Mouse (Mus musculus) CD4-positive helper T cell, adult 2 months (primary cell): ENCODE measurements around the gene Alg12.
A peak's percentile ranks its signal among the peaks of the same experiment; 100 is the strongest.

Source experiments
- DNase-seq: peaks from one replicate; pipeline ENCODE4 v3.0.0-alpha.2; 2012; ENCODE audit warnings: low read depth, missing footprints, low spot score

Gene Alg12

GRCm38 (mm10) chr15:88854969-88855830 lies 36.1 kb upstream of the Alg12 start:
- DNase-seq, result no peak

GRCm38 (mm10) chr15:88854119-88854968 lies 35.2 kb upstream of the Alg12 start:
- DNase-seq, result no peak

DNA sequence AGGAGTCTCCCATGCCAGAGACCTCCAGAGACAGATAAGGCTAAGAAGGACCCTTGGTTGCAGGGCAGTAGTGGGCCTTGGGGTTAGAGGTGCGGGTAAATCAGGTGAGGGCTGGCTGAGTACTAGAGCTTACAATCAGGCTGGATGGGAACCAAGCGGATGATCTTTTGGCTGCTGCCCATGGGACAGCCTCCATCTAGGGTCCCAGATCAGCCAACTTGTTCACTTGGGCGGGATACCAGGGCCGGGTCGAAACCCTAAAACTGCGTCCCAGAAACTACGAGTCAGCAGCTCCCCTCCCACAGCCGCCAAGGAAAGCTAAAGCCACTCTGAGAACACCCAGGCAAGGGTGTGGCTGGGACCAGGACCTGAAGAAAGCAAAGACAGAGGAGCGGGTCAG lies 34.0 kb upstream of the Alg12 start:
- DNase-seq, result no peak

DNA sequence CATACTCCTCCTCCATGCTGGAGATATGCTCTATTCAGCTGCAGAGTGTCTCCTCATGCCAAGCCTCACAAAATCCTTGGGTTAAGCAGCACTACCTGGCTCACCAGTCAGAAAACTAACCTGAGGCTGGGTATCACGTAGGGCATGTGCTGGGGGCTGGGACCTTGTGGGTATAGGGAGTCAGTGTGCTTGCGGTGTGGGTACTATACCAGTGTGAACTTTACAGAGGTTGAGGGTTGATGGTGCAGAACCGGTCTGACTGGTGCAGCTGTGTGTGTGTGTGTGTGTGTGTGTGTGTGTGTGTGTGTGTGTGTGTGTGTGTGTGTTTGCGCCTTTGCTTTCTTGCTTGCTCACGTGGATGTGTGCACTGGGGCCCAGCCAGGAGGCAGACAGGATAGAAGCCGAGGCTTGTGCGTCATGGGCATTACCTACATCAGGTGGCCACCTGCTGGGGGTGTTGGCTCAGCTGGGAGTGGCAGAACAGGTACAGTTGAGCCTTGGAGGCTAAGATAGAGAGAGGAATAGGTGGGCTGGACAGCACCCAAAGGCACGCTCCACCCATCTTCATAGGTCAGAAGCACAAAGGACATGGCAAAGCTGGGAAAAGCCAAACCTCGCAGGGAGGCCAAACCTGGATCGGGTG lies 32.5 kb upstream of the Alg12 start:
- no peak for DNase-seq

- DNase-seq, result no peak
These were observed 32.0 kb upstream of the Alg12 start for GRCm38 (mm10) chr15:88851076-88851475.

DNA sequence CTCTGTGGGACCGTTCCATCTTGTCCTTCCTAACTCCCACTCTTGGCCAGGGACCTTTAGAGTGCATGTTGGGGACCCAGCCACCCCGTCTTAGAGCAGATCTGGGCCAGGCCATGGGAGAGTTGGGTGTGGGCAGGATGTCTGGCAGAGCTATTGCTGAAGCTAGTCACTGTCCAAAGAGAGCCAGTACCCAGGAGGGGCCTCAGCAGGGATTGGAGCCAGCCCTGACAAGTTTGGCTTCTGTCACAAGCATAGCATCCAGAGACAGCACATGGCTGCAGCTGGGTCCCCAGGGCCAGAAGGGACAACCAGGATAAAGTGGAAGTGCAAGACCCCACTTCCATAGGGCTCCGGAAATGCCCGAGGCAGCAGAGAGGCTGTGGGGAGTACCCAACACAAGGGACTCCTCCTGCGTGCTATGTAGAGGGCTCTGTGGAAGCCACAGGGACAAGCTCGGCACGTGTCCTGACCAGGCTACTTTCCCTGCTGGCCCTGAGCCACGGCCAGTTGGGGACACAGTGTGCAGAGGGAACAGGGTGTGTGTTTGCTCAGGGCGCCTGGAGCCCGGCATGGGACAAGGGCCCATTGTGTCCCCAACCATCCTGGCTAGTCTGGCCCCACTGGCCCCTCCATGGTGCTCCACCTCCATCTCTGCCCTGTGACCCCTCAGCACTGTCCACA lies 31.2 kb upstream of the Alg12 start:
- no peak for DNase-seq

DNA sequence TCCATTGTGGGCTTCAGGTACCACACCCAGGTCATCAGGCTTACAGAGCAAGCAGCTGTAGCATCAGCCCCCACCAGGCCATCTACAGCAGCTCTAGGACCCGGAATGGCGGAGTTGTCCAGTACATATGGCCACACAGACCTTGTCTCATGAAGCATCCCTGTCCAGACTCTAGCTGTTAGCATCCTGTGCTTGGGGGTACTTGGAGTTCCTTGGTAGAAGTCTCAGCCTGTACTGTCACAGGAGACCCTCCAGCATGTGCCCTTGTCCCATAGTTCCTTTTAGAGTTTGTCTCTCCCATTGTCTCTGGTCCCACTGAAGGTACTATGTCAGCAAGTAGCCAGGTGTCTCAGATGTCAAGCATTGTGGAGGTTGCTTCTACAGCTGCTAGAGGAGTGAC lies 30.5 kb upstream of the Alg12 start:
- DNase-seq, result no peak

GRCm38 (mm10) chr15:88848661-88849060 lies 29.5 kb upstream of the Alg12 start:
- no peak for DNase-seq

DNA sequence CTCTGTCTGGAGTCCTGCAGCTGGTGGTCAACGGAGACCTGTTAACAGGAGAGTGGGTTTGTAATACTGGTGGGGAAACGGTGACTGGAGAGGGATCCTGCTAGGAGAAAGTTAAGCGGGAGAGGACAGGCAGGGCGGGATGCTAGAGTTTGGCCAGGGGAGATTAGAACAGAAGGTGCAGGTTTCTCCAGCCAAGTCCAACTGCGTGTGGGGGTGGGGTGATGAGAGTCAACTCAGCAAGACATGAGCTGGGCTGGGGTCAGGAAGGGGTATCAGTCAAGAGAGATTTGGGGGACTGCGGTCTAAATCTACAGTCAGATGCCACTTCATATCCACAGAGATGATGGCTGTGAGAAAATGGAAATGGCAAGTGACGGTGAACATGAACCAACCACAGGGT lies 25.8 kb upstream of the Alg12 start:
- DNase-seq, result no peak

DNA sequence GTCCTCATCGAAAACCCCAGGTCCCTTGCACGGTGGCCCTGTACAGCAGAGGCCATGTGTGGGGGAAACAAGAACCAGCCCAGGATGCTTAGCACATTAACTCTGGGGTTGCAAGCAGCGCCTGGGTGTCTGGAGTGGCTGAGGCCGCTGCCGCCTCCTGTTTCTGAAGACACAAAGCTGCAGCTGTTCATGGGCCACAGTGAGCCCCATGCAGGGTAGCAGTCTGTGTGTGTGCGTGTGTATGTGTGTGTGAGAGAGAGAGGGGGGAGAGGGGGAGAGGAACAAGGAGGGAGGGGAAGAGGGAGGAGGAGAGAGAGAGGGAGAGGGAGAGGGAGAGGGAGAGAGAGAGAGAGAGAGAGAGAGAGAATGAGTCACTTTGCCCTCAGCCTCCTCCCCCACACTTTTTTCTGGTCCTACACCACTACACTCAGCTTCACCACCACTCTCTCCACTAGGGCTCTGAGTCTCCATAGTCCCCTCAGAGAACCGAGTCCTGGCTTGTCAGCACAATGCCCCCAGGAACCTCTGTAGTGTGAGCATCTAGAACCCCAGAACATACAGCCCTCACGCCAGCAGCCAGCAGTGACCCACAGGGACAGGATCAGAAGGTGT lies 24.5 kb upstream of the Alg12 start:
- DNase-seq, result peak; percentile 21

GRCm38 (mm10) chr15:88842300-88842673 lies 23.2 kb upstream of the Alg12 start:
- DNase-seq, result no peak

- DNase-seq, result no peak
These were observed 22.6 kb upstream of the Alg12 start for GRCm38 (mm10) chr15:88841580-88842299.

- no peak for DNase-seq
These were observed 22.0 kb upstream of the Alg12 start for GRCm38 (mm10) chr15:88841160-88841559.

GRCm38 (mm10) chr15:88840126-88840525 lies 21.0 kb upstream of the Alg12 start:
- no peak for DNase-seq

GRCm38 (mm10) chr15:88839271-88839670 lies 20.2 kb upstream of the Alg12 start:
- DNase-seq, result no peak

DNA sequence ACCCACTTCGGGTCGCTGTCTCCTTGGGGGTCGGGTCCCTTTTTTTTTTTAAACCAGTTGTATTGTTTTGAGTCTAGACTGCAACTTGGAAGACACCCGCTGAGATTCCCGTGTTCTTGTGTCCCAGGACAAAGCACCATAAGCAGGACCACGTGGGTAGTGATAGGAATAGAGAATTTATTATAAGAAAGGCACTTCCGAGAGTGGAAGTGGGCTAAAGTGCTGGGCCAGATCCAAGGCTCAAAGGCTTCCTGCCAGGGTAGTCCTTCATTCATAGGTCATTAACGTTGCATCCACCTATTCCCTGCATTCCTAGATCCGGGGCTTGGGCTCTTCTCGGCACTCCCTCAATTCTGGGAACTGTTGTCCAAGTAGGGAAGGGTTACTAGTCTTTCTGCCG lies 18.9 kb upstream of the Alg12 start:
- no peak for DNase-seq

DNA sequence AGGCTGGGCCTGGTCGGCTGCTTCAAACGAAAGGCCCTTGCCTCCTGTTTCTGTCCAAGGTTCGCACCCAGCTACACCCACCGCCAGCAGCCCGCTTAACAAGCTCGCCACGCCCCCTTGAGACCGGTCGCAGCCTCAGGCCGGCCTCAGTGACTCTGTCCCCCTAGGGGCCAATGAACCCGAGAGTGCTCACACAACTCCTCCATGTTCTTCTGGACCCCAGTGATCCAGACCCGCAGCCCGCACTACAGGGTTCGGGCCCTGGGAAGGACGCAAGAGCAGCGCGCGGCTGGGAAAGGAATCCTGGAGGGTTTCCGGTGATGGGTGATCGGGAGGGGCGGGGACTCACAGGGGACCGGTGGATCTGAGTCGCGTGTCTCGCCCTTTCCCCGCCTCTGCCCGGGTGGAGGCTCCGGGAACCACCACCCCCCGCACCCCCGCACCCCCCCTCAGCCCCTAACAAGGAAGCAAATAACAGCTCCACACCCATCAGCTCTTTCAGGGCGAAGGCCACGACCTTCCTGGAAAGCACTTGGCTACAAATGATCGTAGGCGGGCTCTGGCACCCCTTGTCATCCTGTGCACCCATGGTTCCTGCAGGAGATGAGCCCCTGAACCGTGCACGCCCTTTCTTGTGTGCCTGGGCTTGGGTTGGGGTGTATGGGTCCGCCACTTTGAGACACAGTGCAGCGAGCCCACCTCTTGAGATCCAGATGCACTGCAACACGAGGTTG lies 18.2 kb upstream of the Alg12 start:
- peak; percentile 65 for DNase-seq

- no peak for DNase-seq
These were observed 17.5 kb upstream of the Alg12 start for GRCm38 (mm10) chr15:88836571-88836970.

DNA sequence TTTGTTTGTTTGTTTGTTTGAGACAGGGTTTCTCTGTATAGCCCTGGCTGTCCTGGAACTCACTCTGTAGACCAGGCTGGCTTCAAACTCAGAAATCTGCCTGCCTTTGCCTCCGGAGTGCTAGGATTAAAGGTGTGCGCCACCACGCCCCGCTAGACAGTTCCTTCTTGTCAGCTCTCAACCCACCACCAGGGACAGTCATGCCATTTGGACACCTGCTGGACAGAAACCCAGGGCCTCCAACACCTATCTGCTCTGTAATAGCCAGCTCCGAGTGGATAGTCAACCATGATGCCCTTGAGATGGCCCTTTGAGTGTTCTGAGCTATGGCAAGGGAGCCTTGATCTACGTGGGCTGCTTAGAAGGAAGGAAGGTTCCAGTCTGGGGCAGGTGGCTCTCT lies 16.9 kb upstream of the Alg12 start:
- DNase-seq, result no peak

DNA sequence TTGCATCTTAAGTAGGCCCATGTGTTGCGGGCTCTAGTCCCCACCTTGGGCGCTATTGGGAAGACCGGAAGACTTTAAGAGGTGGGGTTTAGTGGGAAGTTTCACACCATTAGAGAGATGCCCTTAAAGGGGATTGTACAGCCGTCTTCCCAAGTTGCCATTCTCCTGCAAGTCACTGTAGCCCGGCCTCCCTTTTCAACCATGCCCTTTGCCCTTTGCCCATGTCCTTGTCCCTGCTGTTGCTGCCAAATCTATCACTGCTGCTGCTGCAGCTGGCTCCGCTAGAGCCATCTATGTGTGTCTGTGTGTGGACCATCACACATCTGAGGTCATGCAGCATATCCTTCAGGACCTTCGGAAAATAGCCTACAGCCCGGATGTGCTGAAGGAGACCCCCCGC lies 13.4 kb upstream of the Alg12 start:
- DNase-seq, result no peak
